Mouse (Mus musculus) forebrain, postnatal 0 days (tissue): ENCODE results near the gene Tescl. TPM values are rescaled to one million over a fixed set of nuclear protein-coding genes. Genes with fewer than 3 reads are reported as not detected.

ENCODE experiments used
- ATAC-seq: fragments of 200-750 bp; cut with Nextera tagmentation; 2 replicates; pipeline ENCODE4 v1.8.0; 2017; ENCODE audit warnings: mild to moderate bottlenecking, moderate library complexity
- DNase-seq: peaks from one replicate; pipeline ENCODE4 v3.0.0-alpha.2; 2015
- H3K27ac ChIP-seq: fragments of 300-500 bp; sonication (generic); 2 replicates; pipeline ENCODE4 v1.5.1; 2014; ENCODE audit warnings: low read depth, mild to moderate bottlenecking, antibody characterized with exemption, low read length, moderate library complexity, mixed read lengths
- H3K27me3 ChIP-seq: fragments of 300-500 bp; sonication (generic); 2 replicates; pipeline ENCODE4 v1.6.1; 2014; ENCODE audit warnings: mild to moderate bottlenecking, low read length, mixed read lengths; ENCODE audit not compliant: insufficient read depth
- H3K36me3 ChIP-seq: fragments of 300-500 bp; sonication (generic); 2 replicates; pipeline ENCODE4 v1.6.1; 2014; ENCODE audit warnings: mild to moderate bottlenecking, moderate library complexity; ENCODE audit not compliant: insufficient read depth
- H3K4me1 ChIP-seq: fragments of 300-500 bp; sonication (generic); 2 replicates; pipeline ENCODE4 v1.6.1; 2014; ENCODE audit warnings: antibody characterized with exemption; ENCODE audit not compliant: insufficient read depth
- H3K4me2 ChIP-seq: fragments of 300-500 bp; sonication (generic); 2 replicates; pipeline ENCODE4 v1.6.1; 2014; ENCODE audit warnings: low read depth, mild to moderate bottlenecking, moderate library complexity
- H3K4me3 ChIP-seq: fragments of 300-500 bp; sonication (generic); 2 replicates; pipeline ENCODE4 v1.5.1; 2014; ENCODE audit warnings: low read depth, low read length, mixed read lengths
- H3K9ac ChIP-seq: fragments of 300-500 bp; sonication (generic); 2 replicates; pipeline ENCODE4 v1.6.1; 2014; ENCODE audit warnings: mild to moderate bottlenecking
- H3K9me3 ChIP-seq: fragments of 300-500 bp; sonication (generic); 2 replicates; pipeline ENCODE4 v1.6.1; 2016; ENCODE audit warnings: low read length
- CTCF ChIP-seq: sonication (generic); IDR thresholded peaks from 2 replicates; pipeline ENCODE4 v1.5.1; 2016; ENCODE audit warnings: antibody characterized with exemption, control low read depth, low read depth
- WGBS: fragments of 180-500 bp; shearing (Covaris S2); extraction: QIAGEN DNeasy Blood & Tissue Kit; methylation state at CpG from one replicate; pipeline ENCODE4 v1.1.7; 2014; 5-methylcytosine and 5-hydroxymethylcytosine counted together
- polyA plus RNA-seq: library from polyadenylated mRNA; unstranded; fragments of >200 nt; fragmentation: Nextera tagmentation; extraction: Ambion mirVana; gene quantifications from 2 replicates; pipeline ENCODE4 v1.2.1, GENCODE M21; 2015
- total RNA-seq: library from RNA; depleted of rRNA; stranded (reverse); fragments of >200 nt; gene quantifications from 2 replicates; pipeline ENCODE4 v1.2.3, GENCODE M21; 2014; rRNA removed

The Tescl gene
- not detected in 2 replicates for total RNA-seq
- polyA plus RNA-seq = not detected in 2 replicates

DNA sequence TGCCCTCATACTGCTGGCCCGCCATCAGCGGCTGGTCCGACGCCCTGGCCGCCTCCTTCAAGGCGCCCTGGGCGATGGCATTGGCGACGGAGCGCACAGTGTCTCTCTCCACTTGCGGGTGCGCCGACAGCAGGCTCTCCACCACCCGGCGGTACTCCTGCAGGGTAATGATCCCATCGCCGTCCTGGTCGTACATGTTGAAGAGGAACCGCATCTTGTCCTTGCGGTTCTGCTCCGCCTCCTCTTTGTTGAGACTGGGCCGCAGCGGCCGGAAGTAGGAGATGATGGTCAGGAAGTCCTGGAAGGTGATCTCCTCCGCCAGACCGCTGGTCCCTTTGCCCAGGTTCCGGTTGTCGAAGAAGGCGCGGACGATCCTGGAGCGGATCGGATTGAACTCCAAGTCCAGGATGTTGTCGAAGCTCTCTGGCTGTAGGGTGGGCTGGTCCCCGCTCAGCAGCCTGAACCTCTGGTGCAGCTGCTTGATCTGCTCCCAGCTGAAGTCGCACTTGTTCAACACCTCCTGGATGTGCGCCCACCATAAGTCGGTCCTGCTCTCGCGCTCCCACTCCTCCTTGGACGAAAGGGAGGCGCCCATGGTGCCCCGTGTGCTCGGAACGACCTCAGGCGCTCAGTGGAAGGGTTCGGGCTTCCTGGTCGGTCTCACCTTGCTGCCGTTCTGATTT is at the start of gene Tescl:
TSS of gene Tescl (minus strand) at position 633 of the 683 bp plus-strand sequence.
- H3K4me3 ChIP-seq = no peak within 1 kb of the TSS

DNA sequence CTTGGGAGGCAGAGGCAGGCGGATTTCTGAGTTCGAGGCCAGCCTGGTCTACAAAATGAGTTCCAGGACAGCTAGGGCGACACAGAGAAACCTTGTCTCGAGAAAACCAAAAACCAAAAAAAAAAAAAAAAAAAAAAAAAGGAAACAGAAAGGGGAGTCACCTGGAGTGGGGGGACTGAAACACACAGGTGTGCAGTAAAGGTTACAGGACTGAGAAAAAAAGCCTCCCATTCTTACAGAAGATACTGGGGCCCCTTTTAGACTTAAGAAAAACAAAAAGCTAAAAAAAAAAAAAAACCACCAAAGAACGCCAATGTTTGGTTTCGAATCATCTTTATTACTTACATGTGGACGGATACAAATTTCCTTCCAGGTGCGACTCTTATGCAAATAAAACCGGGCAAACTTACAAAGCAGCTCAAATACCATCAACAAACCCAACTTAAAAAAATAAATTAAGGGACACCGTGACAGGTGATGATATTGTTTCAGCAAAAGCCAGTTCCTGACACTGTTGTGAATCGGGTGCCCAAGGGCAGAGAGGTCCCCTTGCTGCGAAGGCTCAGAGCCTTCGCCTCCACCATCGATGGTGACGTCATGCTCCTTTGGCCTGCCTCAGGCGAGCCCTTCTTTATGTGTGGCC is 49.1 kb upstream of the Tescl start:
- 80% methylated on average over 16 of the region's 16 CpGs for WGBS
- H3K9ac ChIP-seq = no peak overlapping the region
- ATAC-seq = no peak
- H3K27me3 ChIP-seq = no peaks in the 10 kb centered on the region
- H3K4me1 ChIP-seq = no peaks in the 10 kb centered on the region
- H3K36me3 ChIP-seq = no peaks in the 10 kb centered on the region
- TF ChIP-seq CTCF = no peak
- DNase-seq = no peak
- no peak overlapping the region for H3K4me2 ChIP-seq
- no peak overlapping the region for H3K4me3 ChIP-seq
- no peak overlapping the region for H3K27ac ChIP-seq
- H3K9me3 ChIP-seq = no peaks in the 10 kb centered on the region

More for the DNA sequence above, at the start of gene Tescl:
- Histone ChIP-seq H3K27me3 (peaks cover 13% of the 10 kb centered on the region), H3K9ac (no peak within 1 kb of the TSS), H3K4me2 (no peak within 1 kb of the TSS), H3K36me3 (no peaks in the 10 kb centered on the region), H3K27ac (no peak within 1 kb of the TSS), H3K9me3 (no peaks in the 10 kb centered on the region), H3K4me1 (no peaks in the 10 kb centered on the region)
- DNase-seq = no peak
- ATAC-seq = no peak
- no peak for TF ChIP-seq CTCF
- 54% methylated on average over 49 of the region's 49 CpGs for WGBS

DNA sequence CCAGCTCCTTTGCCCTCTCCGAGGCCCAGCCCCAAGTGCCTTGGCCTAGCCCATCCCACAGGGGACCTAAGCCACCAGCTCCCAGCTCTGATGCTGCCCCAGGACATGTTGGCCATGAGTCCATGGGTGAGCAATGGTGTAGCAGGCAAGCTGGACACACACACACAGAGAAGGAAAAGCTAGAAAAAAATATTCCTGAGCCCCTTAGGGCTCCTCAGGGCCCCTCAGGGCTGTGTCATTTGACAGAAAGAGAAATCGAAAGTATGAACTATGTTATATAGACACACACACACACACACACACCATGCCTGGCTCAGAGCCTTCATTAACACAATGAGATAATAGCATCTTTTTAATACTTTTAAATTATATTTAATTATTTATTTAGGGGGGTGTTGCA is 46.6 kb upstream of the Tescl start:
- no peak overlapping the region for H3K4me2 ChIP-seq
- DNase-seq (no peak), ATAC-seq (no peak)
- H3K27ac ChIP-seq = no peak overlapping the region
- 0 out of 2 replicates have a peak, but pooled peaks cover 4% of the 10 kb centered on the region for H3K4me1 ChIP-seq
- no peaks in the 10 kb centered on the region for H3K27me3 ChIP-seq
- H3K4me3 ChIP-seq = no peak overlapping the region
- no peaks in the 10 kb centered on the region for H3K36me3 ChIP-seq
- no peaks in the 10 kb centered on the region for H3K9me3 ChIP-seq
- WGBS = 72% methylated on average over 2 of the region's 2 CpGs
- no peak for TF ChIP-seq CTCF
- no peak overlapping the region for H3K9ac ChIP-seq

DNA sequence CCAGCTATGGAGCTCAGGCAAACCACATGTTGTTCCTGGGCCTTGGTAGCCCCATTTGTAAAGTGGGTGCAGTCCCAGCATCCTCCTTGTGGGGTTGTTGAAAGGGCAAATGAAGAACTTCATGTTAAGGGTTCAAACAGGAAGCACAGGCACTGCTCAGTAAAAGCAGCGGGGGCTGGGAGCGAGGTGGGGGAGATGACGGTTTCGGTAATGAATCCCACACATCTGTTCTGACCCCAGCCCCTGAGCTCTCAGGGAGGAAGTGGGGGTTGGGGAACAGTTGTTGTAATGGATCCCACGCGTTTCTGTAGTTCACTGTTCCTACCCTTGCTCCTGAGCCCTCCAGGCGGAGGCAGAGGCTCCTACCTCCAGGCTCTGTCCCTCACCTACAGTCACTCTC is 46.2 kb upstream of the Tescl start:
- H3K4me1 ChIP-seq = 0 out of 2 replicates have a peak, but pooled peaks cover 4% of the 10 kb centered on the region
- no peaks in the 10 kb centered on the region for H3K36me3 ChIP-seq
- no peaks in the 10 kb centered on the region for H3K27me3 ChIP-seq
- TF ChIP-seq CTCF = no peak
- H3K4me3 ChIP-seq = no peak overlapping the region
- H3K9ac ChIP-seq = no peak overlapping the region
- H3K9me3 ChIP-seq = no peaks in the 10 kb centered on the region
- ATAC-seq (no peak), DNase-seq (no peak)
- no peak overlapping the region for H3K4me2 ChIP-seq
- H3K27ac ChIP-seq = no peak overlapping the region
- 75% methylated on average over 7 of the region's 7 CpGs for WGBS

DNA sequence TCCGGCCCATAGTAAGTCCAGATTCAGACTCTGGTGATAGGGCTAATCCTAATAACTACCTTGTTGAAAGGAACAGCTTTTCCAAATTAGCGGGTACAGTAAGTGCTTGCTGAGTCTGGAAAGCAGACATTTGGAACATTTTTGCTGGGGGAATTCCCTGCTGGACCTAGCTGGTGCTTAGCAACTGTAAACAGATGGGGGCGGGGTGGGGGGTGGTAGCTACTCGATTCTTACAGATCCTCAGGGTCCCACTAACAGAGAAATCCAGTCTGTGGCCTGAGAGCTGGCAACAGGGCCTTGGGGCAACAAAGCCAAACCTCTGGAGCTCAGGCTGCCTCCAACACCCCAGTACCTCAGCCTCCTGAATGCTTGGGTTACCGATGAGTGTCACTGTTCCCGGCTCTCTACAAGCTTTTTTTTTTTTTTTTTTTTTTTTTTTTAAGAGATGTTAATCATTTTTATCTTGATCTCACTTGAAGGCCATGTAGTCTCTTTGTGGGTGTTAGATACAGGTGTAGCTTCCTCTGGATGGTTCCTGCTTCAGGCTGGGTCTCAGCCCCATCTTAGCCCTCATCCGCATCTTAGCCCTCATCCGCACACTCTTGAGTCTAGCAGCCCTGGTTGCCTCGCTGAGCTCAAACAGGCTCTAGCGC is 44.4 kb upstream of the Tescl start:
- Histone ChIP-seq H3K9me3 (no peaks in the 10 kb centered on the region), H3K4me1 (peaks cover 9% of the 10 kb centered on the region; the same call in 1 of the 2 replicates), H3K4me3 (no peak overlapping the region), H3K27ac (no peak overlapping the region), H3K9ac (no peak overlapping the region), H3K27me3 (no peaks in the 10 kb centered on the region), H3K4me2 (no peak overlapping the region), H3K36me3 (no peaks in the 10 kb centered on the region)
- 65% methylated on average over 10 of the region's 10 CpGs for WGBS
- DNase-seq (no peak), ATAC-seq (peak; percentile 32; the same call in 1 of the 2 replicates)
- no peak for TF ChIP-seq CTCF

DNA sequence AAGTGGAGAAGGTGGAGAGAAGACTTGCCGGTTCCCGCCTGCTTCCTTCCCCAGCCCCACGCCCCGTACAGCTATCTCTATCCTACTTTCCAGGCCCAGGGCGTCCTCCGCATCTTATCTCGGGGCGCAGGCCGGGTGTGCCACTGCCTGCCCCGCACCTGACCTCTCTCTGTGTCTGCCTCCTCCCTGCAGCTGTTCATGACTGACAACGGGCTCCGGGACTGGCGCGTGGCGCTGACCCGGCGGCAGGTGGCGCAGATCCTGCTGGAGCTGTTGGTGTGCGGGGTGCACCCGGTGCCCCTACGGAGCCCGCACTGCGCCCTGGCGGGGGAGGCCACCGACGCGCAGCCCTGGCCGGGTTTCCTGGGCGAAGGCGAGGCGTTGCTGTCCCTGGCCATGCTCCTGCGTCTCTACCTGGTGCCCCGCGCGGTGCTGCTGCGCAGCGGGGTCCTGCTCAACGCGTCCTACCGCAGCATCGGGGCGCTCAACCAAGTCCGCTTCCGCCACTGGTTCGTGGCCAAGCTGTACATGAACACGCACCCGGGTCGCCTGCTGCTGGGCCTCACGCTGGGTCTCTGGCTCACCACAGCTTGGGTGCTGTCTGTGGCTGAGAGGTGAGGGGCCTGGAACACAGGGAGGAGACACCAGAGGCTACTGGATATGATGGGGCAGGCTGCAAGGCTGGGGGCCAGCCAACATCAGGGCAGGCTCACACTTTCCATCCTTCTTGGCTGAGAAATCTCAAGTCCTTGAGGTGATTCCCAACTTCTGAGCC is 43.5 kb upstream of the Tescl start:
- 8% methylated on average over 49 of the region's 49 CpGs for WGBS
- Histone ChIP-seq H3K9me3 (no peaks in the 10 kb centered on the region), H3K27me3 (no peaks in the 10 kb centered on the region), H3K9ac (no peak overlapping the region), H3K36me3 (no peaks in the 10 kb centered on the region), H3K4me2 (peak overlapping the region; percentile 41), H3K4me3 (peak overlapping the region; percentile 12), H3K4me1 (peaks cover 9% of the 10 kb centered on the region; the same call in 1 of the 2 replicates), H3K27ac (no peak overlapping the region)
- peak; percentile 54 for TF ChIP-seq CTCF
- ATAC-seq (peak; percentile 23), DNase-seq (no peak)
